Mouse (Mus musculus) forebrain, embryonic 11.5 days (tissue): ENCODE results near the gene Sema6b. TPM values are rescaled to one million over a fixed set of nuclear protein-coding genes. Genes with fewer than 3 reads are reported as not detected.

Experiments used
- ATAC-seq: fragments of 200-750 bp; cut with Nextera tagmentation; replicated peaks from 2 replicates; pipeline ENCODE4 v1.8.0; 2017; ENCODE audit warnings: moderate TSS enrichment; ENCODE audit not compliant: low FRiP score
- DNase-seq: peaks from one replicate; pipeline ENCODE4 v3.0.0-alpha.2; 2017; ENCODE audit warnings: low spot score
- H3K27ac ChIP-seq: fragments of 300-500 bp; sonication (generic); 2 replicates; pipeline ENCODE4 v1.5.1; 2014; ENCODE audit warnings: low read depth, low read length
- H3K27me3 ChIP-seq: fragments of 300-500 bp; sonication (generic); 2 replicates; pipeline ENCODE4 v1.6.1; 2014; ENCODE audit warnings: mild to moderate bottlenecking, low read length, mixed read lengths; ENCODE audit not compliant: control insufficient read depth, insufficient read depth
- H3K36me3 ChIP-seq: fragments of 300-500 bp; sonication (generic); 2 replicates; pipeline ENCODE4 v1.6.1; 2014; ENCODE audit warnings: mild to moderate bottlenecking, low read length, moderate library complexity, mixed read lengths; ENCODE audit not compliant: control insufficient read depth, insufficient read depth
- H3K4me1 ChIP-seq: fragments of 300-500 bp; sonication (generic); replicated peaks from 2 replicates; pipeline ENCODE4 v1.6.1; 2014; ENCODE audit warnings: low read length, mixed read lengths; ENCODE audit not compliant: control insufficient read depth, insufficient read depth
- H3K4me2 ChIP-seq: fragments of 300-500 bp; sonication (generic); 2 replicates; pipeline ENCODE4 v1.6.1; 2014; ENCODE audit warnings: low read depth, mild to moderate bottlenecking, low read length, moderate library complexity, mixed read lengths; ENCODE audit not compliant: severe bottlenecking
- H3K4me3 ChIP-seq: fragments of 300-500 bp; sonication (generic); 2 replicates; pipeline ENCODE4 v1.5.1; 2014; ENCODE audit warnings: low read depth, low read length
- H3K9ac ChIP-seq: fragments of 300-500 bp; sonication (generic); 2 replicates; pipeline ENCODE4 v1.6.1; 2014; ENCODE audit warnings: low read length
- H3K9me3 ChIP-seq: fragments of 300-500 bp; sonication (generic); 2 replicates; pipeline ENCODE4 v1.6.1; 2016; ENCODE audit warnings: low read length, mixed read lengths; ENCODE audit not compliant: control insufficient read depth
- WGBS: fragments of 180-500 bp; shearing (Covaris S2); extraction: QIAGEN DNeasy Blood & Tissue Kit; methylation state at CpG from one replicate; pipeline ENCODE4 v1.1.7; 2014; 5-methylcytosine and 5-hydroxymethylcytosine counted together
- polyA plus RNA-seq: library from polyadenylated mRNA; unstranded; fragments of >200 nt; fragmentation: Nextera tagmentation; extraction: Ambion mirVana; gene quantifications from 2 replicates; pipeline ENCODE4 v1.2.1, GENCODE M21; 2014

Sema6b gene
- polyA plus RNA-seq, 1 experiment from 2014 or later = 2.5 TPM

GRCm38 (mm10) chr17:56128246-56128645 is 11.9 kb downstream of the Sema6b start:
- H3K4me3 ChIP-seq = no peak overlapping the region
- 89% methylated on average over 15 of the region's 15 CpGs for WGBS
- H3K4me1 ChIP-seq = peaks cover 5% of the 10 kb centered on the region
- H3K4me2 ChIP-seq = no peak overlapping the region
- ATAC-seq (no peak), DNase-seq (no peak)
- H3K36me3 ChIP-seq = no peaks in the 10 kb centered on the region; the same call in 1 of the 2 replicates
- peaks cover 20% of the 10 kb centered on the region for H3K27me3 ChIP-seq
- H3K9me3 ChIP-seq = no peaks in the 10 kb centered on the region
- no peak overlapping the region for H3K9ac ChIP-seq
- no peak overlapping the region for H3K27ac ChIP-seq

GRCm38 (mm10) chr17:56126175-56126574 is 14.0 kb downstream of the Sema6b start:
- Histone ChIP-seq H3K4me1 (peaks cover 5% of the 10 kb centered on the region), H3K9ac (no peak overlapping the region), H3K4me2 (no peak overlapping the region), H3K27ac (no peak overlapping the region), H3K9me3 (peaks cover 10% of the 10 kb centered on the region), H3K4me3 (no peak overlapping the region), H3K36me3 (no peaks in the 10 kb centered on the region; the same call in 1 of the 2 replicates), H3K27me3 (peaks cover 31% of the 10 kb centered on the region)
- 81% methylated on average over 11 of the region's 11 CpGs for WGBS
- ATAC-seq (no peak), DNase-seq (no peak)

- DNase-seq = no peak
- 86% methylated on average over 4 of the region's 4 CpGs for WGBS
- peaks cover 10% of the 10 kb centered on the region for H3K9me3 ChIP-seq
- no peak overlapping the region for H3K4me3 ChIP-seq
- 0 out of 2 replicates have a peak, but pooled peaks have one; percentile 37 for ATAC-seq
- H3K36me3 ChIP-seq = no peaks in the 10 kb centered on the region; the same call in 1 of the 2 replicates
- H3K4me2 ChIP-seq = no peak overlapping the region
- no peak overlapping the region for H3K9ac ChIP-seq
- no peak overlapping the region for H3K27ac ChIP-seq
- H3K4me1 ChIP-seq = peaks cover 5% of the 10 kb centered on the region
- peaks cover 40% of the 10 kb centered on the region for H3K27me3 ChIP-seq
These were observed 14.9 kb downstream of the Sema6b start for GRCm38 (mm10) chr17:56125276-56125630.

- Histone ChIP-seq H3K27me3 (peaks cover 46% of the 10 kb centered on the region), H3K27ac (no peak overlapping the region), H3K4me2 (peak overlapping the region; percentile 62), H3K36me3 (no peaks in the 10 kb centered on the region; the same call in 1 of the 2 replicates), H3K4me1 (peaks cover 5% of the 10 kb centered on the region), H3K9me3 (peaks cover 10% of the 10 kb centered on the region), H3K9ac (peak overlapping the region; percentile 43), H3K4me3 (peak overlapping the region; percentile 29)
- peak; percentile 84 for DNase-seq
- ATAC-seq = peak; percentile 34; the same call in 1 of the 2 replicates
- WGBS = 10% methylated on average over 58 of the region's 59 CpGs
These were observed 15.5 kb downstream of the Sema6b start for GRCm38 (mm10) chr17:56124377-56125275.

- H3K4me3 ChIP-seq = peak overlapping the region; percentile 29
- peaks cover 5% of the 10 kb centered on the region for H3K4me1 ChIP-seq
- 45% methylated on average over 59 of the region's 59 CpGs for WGBS
- H3K27me3 ChIP-seq = peaks cover 54% of the 10 kb centered on the region
- H3K9ac ChIP-seq = peak overlapping the region; percentile 43; the same call in 1 of the 2 replicates
- ATAC-seq (0 out of 2 replicates have a peak, but pooled peaks have one; percentile 10), DNase-seq (no peak)
- peaks cover 10% of the 10 kb centered on the region for H3K9me3 ChIP-seq
- peak overlapping the region; percentile 62 for H3K4me2 ChIP-seq
- H3K36me3 ChIP-seq = no peaks in the 10 kb centered on the region; the same call in 1 of the 2 replicates
- H3K27ac ChIP-seq = no peak overlapping the region
These were observed 16.3 kb downstream of the Sema6b start for GRCm38 (mm10) chr17:56123681-56124340.

- no peak for ATAC-seq
- Histone ChIP-seq H3K9me3 (peaks cover 10% of the 10 kb centered on the region), H3K4me1 (peaks cover 5% of the 10 kb centered on the region), H3K4me2 (no peak overlapping the region), H3K27me3 (peaks cover 58% of the 10 kb centered on the region), H3K36me3 (no peaks in the 10 kb centered on the region; the same call in 1 of the 2 replicates), H3K27ac (no peak overlapping the region), H3K9ac (no peak overlapping the region), H3K4me3 (no peak overlapping the region)
- WGBS = 87% methylated on average over 12 of the region's 12 CpGs
- no peak for DNase-seq
These were observed 17.0 kb downstream of the Sema6b start for GRCm38 (mm10) chr17:56123161-56123560.

- Histone ChIP-seq H3K36me3 (no peaks in the 10 kb centered on the region), H3K4me1 (peaks cover 10% of the 10 kb centered on the region), H3K9me3 (peaks cover 10% of the 10 kb centered on the region), H3K4me2 (no peak within 1 kb of the TSS), H3K4me3 (no peak within 1 kb of the TSS), H3K27ac (no peak within 1 kb of the TSS), H3K9ac (no peak within 1 kb of the TSS), H3K27me3 (peaks cover 60% of the 10 kb centered on the region)
- ATAC-seq (no peak), DNase-seq (no peak)
- 59% methylated on average over 2 of the region's 2 CpGs for WGBS
These were observed 18.3 kb downstream of the Sema6b start, which contains the start of gene Lrg1 for GRCm38 (mm10) chr17:56121826-56122225. Gene Lrg1 (minus strand): TSS chr17:56122001.

GRCm38 (mm10) chr17:56119981-56120880 is 19.9 kb downstream of the Sema6b start:
- Histone ChIP-seq H3K4me3 (no peak overlapping the region), H3K4me1 (peaks cover 10% of the 10 kb centered on the region), H3K36me3 (no peaks in the 10 kb centered on the region), H3K9ac (no peak overlapping the region), H3K27me3 (peaks cover 58% of the 10 kb centered on the region), H3K9me3 (peaks cover 10% of the 10 kb centered on the region), H3K27ac (no peak overlapping the region), H3K4me2 (no peak overlapping the region)
- DNase-seq = no peak
- no peak for ATAC-seq
- whole genome bisulfite sequencing = 10% methylated on average over 65 of the region's 66 CpGs
